ENCODE assay signal across 1 mouse cellular context in the genomic region with DNA sequence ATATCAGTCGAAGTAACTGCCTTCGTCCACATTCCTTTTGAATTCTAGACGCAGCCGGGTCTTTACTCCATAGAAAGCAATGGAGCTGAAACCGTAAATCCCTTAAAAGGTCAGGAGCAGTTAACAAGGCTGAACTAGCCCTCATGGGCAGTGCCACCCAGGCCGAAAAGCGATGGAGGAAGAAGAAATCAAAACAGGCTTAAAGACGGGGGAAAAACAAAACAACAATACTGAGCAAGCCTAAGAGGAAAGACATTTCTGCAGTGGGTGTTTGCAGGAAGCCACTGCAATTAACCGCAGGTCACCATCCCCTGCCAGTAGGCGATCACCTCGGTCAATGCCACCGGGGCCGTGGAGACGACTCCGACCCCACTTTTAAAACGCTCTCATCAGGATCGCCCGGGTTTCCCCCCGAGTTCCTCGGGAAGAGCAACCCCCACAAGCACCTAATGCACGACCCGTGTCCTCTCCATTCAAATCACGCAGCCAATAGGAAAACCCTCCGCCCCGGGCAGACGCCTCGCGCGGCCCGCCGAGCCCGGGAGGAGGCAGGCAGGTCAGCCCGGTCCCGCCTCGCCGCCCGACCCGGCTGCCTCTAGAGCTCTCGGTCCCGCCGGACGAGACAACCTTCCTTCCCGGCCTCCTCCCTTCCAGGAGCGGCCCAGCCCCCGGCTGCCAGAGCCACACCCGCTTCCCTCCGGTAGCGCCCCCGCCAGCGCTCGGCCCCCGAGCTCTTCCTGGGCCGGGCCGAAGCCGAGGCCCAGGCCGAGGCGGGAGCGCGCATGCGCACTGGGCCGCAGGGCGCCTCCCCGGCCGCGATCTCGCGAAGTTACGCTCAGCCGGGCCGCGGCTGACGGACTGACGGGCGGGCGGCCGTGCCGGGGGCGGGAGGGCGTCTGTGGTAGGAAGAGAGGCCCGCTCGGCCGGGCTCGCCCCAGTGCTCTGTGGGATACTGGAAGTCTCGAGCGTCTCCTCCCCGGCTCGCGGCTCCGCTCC.
TF ChIP-seq lines count a peak whose summit lies in the region.

A gene (plus strand): TSS at position 933 of the 996 bp plus-strand sequence.

TF ChIP-seq in CH12.LX, 34 proteins besides CTCF, POLR2A, EP300 and RAD21 (continued from another document):
- TF ChIP-seq UBTF (IDR thresholded peaks at IDR 0.05; ENCODE audit: low read depth, low read length) (peak; percentile 92), ZMIZ1 (IDR thresholded peaks at IDR 0.05; ENCODE audit: low read depth, low read length) (peak; percentile 86), MYC (IDR thresholded peaks at IDR 0.05; ENCODE audit: low read depth, low read length) (no peak), ELF1 (IDR thresholded peaks at IDR 0.05; ENCODE audit: low read depth, low read length) (peak; percentile 80), CHD2 (IDR thresholded peaks at IDR 0.05; ENCODE audit: low read length) (peak; percentile 95), E2F4 (IDR thresholded peaks at IDR 0.05; ENCODE audit: insufficient replicate concordance, low read depth, low read length) (no peak), PAX5 (IDR thresholded peaks at IDR 0.05; ENCODE audit: low read length) (no peak), ZC3H11A (IDR thresholded peaks at IDR 0.05; ENCODE audit: low read depth, low read length) (no peak), TBP (conservative IDR thresholded peaks at IDR 0.05; ENCODE audit: low read depth, low read length) (peak; percentile 68; the same call in 1 of the 2 replicates), HCFC1 (IDR thresholded peaks at IDR 0.05; ENCODE audit: low read depth, low read length) (peak; percentile 60; the same call in 1 of the 2 replicates), KAT2A (IDR thresholded peaks at IDR 0.05; ENCODE audit: insufficient replicate concordance, low read length) (peak; percentile 52; the same call in 1 of the 2 replicates), IRF4 (IDR thresholded peaks at IDR 0.05; ENCODE audit: low read depth, low read length) (peak; percentile 10; the same call in 1 of the 2 replicates), SIN3A (IDR thresholded peaks at IDR 0.05; ENCODE audit: low read length) (no peak; the same call in 1 of the 2 replicates), USF2 (conservative IDR thresholded peaks at IDR 0.05; ENCODE audit: low read depth, low read length) (no peak), GABPA (IDR thresholded peaks at IDR 0.05; ENCODE audit: insufficient replicate concordance, low read depth, low read length) (no peak), MXI1 (IDR thresholded peaks at IDR 0.05; ENCODE audit: low read depth, low read length) (0 out of 2 replicates have a peak, but pooled peaks have one; percentile 5), BHLHE40 (IDR thresholded peaks at IDR 0.05; ENCODE audit: low read depth, low read length) (no peak), POLR2AphosphoS2 (IDR thresholded peaks at IDR 0.05; ENCODE audit: low read depth, low read length) (no peak), TCF12 (IDR thresholded peaks at IDR 0.05; ENCODE audit: low read depth, low read length) (peak; percentile 67), MAFK (IDR thresholded peaks at IDR 0.05; ENCODE audit: insufficient replicate concordance, low read length) (no peak), MAX (IDR thresholded peaks at IDR 0.05; ENCODE audit: low read length) (0 out of 2 replicates have a peak, but pooled peaks have one; percentile 12), NELFE (IDR thresholded peaks at IDR 0.05; ENCODE audit: low read depth, low read length) (peak; percentile 88), RCOR1 (conservative IDR thresholded peaks at IDR 0.05; ENCODE audit: low read depth, low read length) (no peak), SMC3 (IDR thresholded peaks at IDR 0.05; ENCODE audit: low read depth, low read length) (no peak), JUND (conservative IDR thresholded peaks at IDR 0.05; ENCODE audit: low read depth, low read length) (no peak), MEF2A (IDR thresholded peaks at IDR 0.05; ENCODE audit: borderline replicate concordance, low read depth, low read length) (no peak; the same call in none of the 2 replicates), CHD1 (IDR thresholded peaks at IDR 0.05; ENCODE audit: low read depth, low read length) (no peak), NRF1 (IDR thresholded peaks at IDR 0.05; ENCODE audit: low read depth, low read length) (peak; percentile 97), MAZ (IDR thresholded peaks at IDR 0.05; ENCODE audit: low read depth, low read length) (no peak; the same call in 1 of the 2 replicates), ZKSCAN1 (IDR thresholded peaks at IDR 0.05; ENCODE audit: borderline replicate concordance, low read depth, low read length) (no peak)
